Mouse (Mus musculus) embryonic facial prominence, embryonic 12.5 days (tissue): ENCODE measurements around the gene Amph. TPM values are rescaled to one million over a fixed set of nuclear protein-coding genes. Genes with fewer than 3 reads are reported as not detected.

ENCODE experiments used
- ATAC-seq: fragments of 200-750 bp; cut with Nextera tagmentation; 2 replicates; pipeline ENCODE4 v1.8.0; 2017; ENCODE audit not compliant: insufficient number of reproducible peaks, insufficient read depth, low FRiP score, low TSS enrichment
- H3K27ac ChIP-seq: fragments of 300-500 bp; sonication (generic); 2 replicates; pipeline ENCODE4 v1.5.1; 2016; ENCODE audit warnings: mild to moderate bottlenecking
- H3K27me3 ChIP-seq: fragments of 300-500 bp; sonication (generic); 2 replicates; pipeline ENCODE4 v1.6.1; 2016; ENCODE audit warnings: mild to moderate bottlenecking, moderate library complexity
- H3K36me3 ChIP-seq: fragments of 300-500 bp; sonication (generic); 2 replicates; pipeline ENCODE4 v1.6.1; 2016; ENCODE audit warnings: mild to moderate bottlenecking
- H3K4me1 ChIP-seq: fragments of 300-500 bp; sonication (generic); 2 replicates; pipeline ENCODE4 v1.6.1; 2016
- H3K4me2 ChIP-seq: fragments of 300-500 bp; sonication (generic); replicated peaks from 2 replicates; pipeline ENCODE4 v1.6.1; 2016; ENCODE audit warnings: mild to moderate bottlenecking, moderate library complexity
- H3K4me3 ChIP-seq: fragments of 300-500 bp; sonication (generic); 2 replicates; pipeline ENCODE4 v1.5.1; 2016; ENCODE audit warnings: mild to moderate bottlenecking
- H3K9ac ChIP-seq: fragments of 300-500 bp; sonication (generic); 2 replicates; pipeline ENCODE4 v1.6.1; 2016; ENCODE audit warnings: mild to moderate bottlenecking, moderate library complexity
- H3K9me3 ChIP-seq: fragments of 300-500 bp; sonication (generic); 2 replicates; pipeline ENCODE4 v1.6.1; 2016; ENCODE audit warnings: mild to moderate bottlenecking, moderate library complexity
- WGBS: fragments of 180-500 bp; shearing (Covaris S2); methylation state at CpG from one replicate; pipeline ENCODE4 v1.1.7; 2016; 5-methylcytosine and 5-hydroxymethylcytosine counted together
- polyA plus RNA-seq: library from polyadenylated mRNA; unstranded; fragments of >200 nt; fragmentation: Nextera tagmentation; extraction: Ambion mirVana; gene quantifications from 2 replicates; pipeline ENCODE4 v1.2.1, GENCODE M21; 2016

Gene Amph
- polyA plus RNA-seq, 1 experiment from 2014 or later: 3.3 TPM

DNA sequence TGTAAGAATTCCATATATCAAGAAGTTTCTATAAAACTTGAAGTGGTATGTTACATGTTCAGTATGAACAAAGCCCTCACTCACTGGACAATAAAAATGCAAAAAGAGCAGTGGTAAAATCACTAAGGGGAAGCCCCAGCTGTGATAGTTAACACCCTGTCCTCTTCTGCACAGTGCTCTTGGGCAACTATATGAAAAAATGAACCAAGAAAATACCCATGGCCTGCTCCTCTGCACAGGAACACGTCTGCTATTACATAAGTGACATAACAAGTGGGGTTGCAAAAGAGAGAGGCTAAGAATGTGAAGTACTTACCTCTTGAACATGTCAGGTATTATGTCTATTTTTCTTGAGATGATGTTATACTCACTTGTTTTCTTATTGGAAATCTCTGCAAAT, 247.5 kb downstream of the Amph start:
- Histone ChIP-seq H3K4me2 (no peak overlapping the region), H3K9ac (no peak overlapping the region), H3K9me3 (no peaks in the 10 kb centered on the region), H3K4me1 (no peaks in the 10 kb centered on the region), H3K4me3 (no peak overlapping the region), H3K27ac (no peak overlapping the region), H3K36me3 (no peaks in the 10 kb centered on the region), H3K27me3 (no peaks in the 10 kb centered on the region)
- ATAC-seq: no peak
- 53% methylated on average over 1 of the region's 1 CpGs for WGBS

Other genes starting within 250 kb of the Amph start
- 78.2 and 78.8 TPM in 2 replicates for gene Vps41, start 230.9 kb upstream of the Amph start, polyA plus RNA-seq